Mouse (Mus musculus) testis, adult 2 months (tissue): Measurements from ENCODE around the gene Saa4.

Experiments
- CTCF ChIP-seq: fragments of 200-500 bp; IDR thresholded peaks from 2 replicates; pipeline ENCODE4 v1.5.1; 2012; ENCODE audit warnings: low read depth, mild to moderate bottlenecking, inconsistent platforms, low read length, moderate library complexity; ENCODE audit not compliant: control insufficient read depth, insufficient read depth, insufficient replicate concordance
- POLR2A ChIP-seq: fragments of 200-500 bp; IDR thresholded peaks from 2 replicates; pipeline ENCODE4 v1.6.1; 2012; ENCODE audit warnings: low read depth, mild to moderate bottlenecking, inconsistent platforms, low read length, moderate library complexity; ENCODE audit not compliant: control insufficient read depth

DNA sequence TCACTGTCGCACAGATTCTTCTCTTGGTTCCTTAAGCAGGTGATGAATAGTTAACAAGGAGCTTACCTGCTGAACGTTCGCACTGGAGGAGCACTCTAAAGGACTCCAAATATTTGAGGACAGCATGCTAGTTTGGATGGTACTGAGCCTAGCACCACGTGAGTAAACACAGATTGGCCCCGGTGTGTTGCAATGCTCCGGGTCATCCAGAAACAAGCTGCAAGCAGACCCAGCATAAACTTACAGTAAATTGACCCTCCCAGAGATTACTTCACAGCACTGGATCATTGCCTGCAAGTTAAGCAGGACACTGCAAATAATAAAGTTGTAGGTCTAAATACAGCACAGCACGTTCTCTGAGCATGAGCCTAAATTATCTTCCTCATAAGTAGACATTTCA, 12.9 kb downstream of the Saa4 start:
- TF ChIP-seq POLR2A (no peak), CTCF (no peak)
